Mouse (Mus musculus): ENCODE data around the gene Snrpa1. TPM values are rescaled to one million over a fixed set of nuclear protein-coding genes. Genes with fewer than 3 reads are reported as not detected.
"Not testable (repeated sequence)": the region's sequence is repeated elsewhere in the genome, so short reads cannot be mapped to it uniquely, and the experiment has no call there.

Snrpa1 gene
- polyA plus RNA-seq, 1 experiment from 2014 or later, result 116 TPM

DNA sequence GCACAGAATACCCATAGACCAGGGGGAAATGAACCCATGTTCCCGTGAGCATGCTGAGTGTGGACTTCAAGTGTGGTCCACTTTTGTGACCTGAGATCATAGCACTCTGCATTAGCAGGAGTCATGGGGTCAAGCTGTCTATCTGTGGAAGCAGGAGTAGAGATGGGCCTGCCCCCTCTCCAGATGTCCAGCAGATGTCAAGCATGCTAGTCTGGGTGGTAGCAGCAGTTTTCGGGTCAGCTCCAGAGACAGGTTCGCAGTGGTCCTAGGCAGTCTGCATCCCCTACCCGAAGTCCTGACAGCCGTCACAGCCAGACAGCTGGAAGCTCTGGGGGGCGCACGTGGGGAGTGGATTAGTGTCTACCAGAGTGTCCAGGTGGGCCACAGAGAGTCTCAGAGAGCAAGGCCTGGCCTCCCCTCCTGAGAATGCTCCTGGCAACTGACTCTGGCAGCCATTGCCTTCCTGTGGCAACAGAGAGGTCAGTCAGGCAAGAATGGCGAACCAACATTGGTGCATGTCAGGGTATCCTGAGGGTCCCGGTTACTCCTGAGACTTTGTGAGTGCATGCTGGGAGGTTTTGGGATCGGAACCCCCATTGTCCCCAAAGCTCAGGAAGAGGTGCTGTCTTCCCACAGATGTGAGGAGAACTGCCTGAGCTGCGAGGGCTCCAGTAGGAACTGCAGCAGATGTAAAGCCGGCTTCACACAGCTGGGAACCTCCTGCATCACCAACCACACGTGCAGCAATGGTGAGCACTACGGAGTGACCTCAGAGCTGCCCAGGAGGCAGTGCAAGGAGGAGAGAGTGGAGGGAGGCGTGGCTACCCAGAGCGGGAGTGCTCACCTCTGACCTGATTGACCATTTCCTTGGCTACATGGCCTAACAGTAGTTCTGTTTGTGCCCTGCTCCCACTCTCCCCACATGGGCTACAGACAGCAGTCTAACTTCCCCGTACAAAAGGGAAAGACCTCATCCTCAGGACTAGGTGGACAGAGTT, 11.6 kb upstream of the Snrpa1 start:
- Histone ChIP-seq H3K36me3 (no peaks in the 10 kb centered on the region), H3K9ac (replicated peaks) (no peak overlapping the region), H3K9me3 (replicated peaks) (no peaks in the 10 kb centered on the region), H3K27me3 (replicated peaks) (no peaks in the 10 kb centered on the region), H3K27ac (replicated peaks) (no peak overlapping the region), H3K4me1 (peaks cover 40% of the 10 kb centered on the region), H3K4me3 (replicated peaks) (no peak overlapping the region), H3K4me2 (no peak overlapping the region)
- 65% methylated on average over 17 of the region's 17 CpGs for WGBS
- ATAC-seq (ENCODE audit: low FRiP score), result no peak

DNA sequence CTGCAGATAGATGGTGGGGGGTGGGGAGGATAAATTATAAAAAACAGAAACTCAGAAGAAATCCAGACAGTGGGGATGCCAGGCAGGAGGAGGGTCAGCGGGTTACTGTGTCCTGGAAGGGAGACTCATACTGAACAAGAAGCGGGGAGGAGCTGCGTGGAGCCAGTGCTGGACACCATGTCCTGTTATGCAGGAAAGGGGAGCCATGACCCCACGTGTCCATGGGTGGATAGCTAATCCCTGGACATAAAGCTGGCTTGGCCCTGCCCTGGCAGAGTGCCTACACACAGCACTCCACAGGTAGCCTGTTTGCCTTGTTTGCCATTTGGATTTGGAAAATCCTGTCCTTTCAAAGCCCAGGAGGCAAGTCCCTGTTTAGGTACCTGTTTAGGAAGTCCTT, 10.8 kb upstream of the Snrpa1 start:
- ATAC-seq (ENCODE audit: low FRiP score), result no peak
- Histone ChIP-seq H3K9me3 (replicated peaks) (no peaks in the 10 kb centered on the region), H3K4me3 (replicated peaks) (no peak overlapping the region), H3K9ac (replicated peaks) (no peak overlapping the region), H3K4me2 (no peak overlapping the region), H3K27me3 (replicated peaks) (no peaks in the 10 kb centered on the region), H3K4me1 (peaks cover 40% of the 10 kb centered on the region), H3K27ac (replicated peaks) (no peak overlapping the region), H3K36me3 (no peaks in the 10 kb centered on the region)
- whole genome bisulfite sequencing, result 82% methylated on average over 4 of the region's 4 CpGs

DNA sequence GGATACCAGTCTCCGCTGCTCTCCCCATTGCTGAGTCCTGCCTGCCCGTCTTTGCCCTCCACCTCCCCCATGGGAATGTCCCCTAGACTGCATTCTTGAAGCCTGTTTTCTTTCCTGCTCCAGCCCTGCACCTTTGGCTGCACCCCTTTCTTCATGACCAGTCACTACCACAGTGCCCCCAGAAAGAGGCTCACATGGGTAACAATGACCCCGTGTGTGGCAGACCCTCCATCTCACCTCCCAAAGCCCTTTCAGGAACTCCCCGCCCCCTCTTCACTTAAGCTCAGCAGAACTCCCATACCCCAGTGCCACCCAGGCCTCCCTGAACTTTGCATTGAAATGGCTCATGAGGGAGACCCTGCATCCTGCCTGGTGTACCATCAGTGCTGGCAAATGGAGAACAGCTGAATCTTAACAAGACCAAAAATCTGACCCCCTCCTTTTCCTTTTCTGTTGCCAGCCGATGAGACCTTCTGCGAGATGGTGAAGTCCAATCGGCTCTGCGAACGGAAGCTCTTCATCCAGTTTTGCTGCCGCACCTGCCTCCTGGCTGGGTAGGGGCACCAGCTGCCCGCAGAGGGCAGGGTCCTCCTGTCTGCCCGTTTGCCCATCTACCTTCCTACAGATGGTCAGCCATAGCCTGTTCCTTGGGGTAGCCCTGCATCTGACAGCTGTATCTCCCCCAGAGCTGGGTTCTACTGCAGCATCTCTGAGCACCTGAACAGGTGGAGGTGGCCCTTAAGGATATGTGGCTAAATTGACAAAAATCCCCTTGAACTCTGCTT, 10.2 kb upstream of the Snrpa1 start:
- Histone ChIP-seq H3K9me3 (replicated peaks) (no peaks in the 10 kb centered on the region), H3K36me3 (no peaks in the 10 kb centered on the region), H3K4me3 (replicated peaks) (no peak overlapping the region), H3K27ac (replicated peaks) (no peak overlapping the region), H3K4me2 (no peak overlapping the region), H3K9ac (replicated peaks) (no peak overlapping the region), H3K4me1 (peaks cover 37% of the 10 kb centered on the region), H3K27me3 (replicated peaks) (no peaks in the 10 kb centered on the region)
- ATAC-seq (ENCODE audit: low FRiP score), result no peak
- 88% methylated on average over 12 of the region's 12 CpGs for WGBS

DNA sequence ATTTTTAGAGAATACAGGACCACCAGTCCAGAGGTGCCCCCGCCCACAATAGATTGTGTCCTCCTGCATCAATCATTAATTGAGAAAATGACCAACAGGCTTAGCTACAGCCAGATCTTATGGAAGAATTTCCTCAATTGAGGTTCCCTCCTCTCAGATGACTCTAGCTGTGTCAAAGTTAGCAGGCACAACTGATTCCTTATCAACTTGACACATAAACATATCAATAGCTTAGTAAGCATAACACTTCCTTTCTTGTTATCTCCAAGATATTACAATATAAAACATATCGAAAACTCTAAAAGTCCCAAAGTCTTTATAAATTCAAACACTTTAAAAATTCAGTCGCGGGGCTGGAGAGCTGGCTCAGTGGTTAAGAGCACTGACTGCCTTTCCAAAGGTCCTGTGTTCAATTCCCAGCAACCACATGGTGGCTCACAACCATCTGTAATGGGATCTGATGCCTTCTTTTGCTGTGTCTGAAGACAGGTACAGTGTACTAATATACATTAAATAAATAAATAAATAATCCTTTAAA, 4.8 kb upstream of the Snrpa1 start:
- ATAC-seq (ENCODE audit: low FRiP score), result no peak

DNA sequence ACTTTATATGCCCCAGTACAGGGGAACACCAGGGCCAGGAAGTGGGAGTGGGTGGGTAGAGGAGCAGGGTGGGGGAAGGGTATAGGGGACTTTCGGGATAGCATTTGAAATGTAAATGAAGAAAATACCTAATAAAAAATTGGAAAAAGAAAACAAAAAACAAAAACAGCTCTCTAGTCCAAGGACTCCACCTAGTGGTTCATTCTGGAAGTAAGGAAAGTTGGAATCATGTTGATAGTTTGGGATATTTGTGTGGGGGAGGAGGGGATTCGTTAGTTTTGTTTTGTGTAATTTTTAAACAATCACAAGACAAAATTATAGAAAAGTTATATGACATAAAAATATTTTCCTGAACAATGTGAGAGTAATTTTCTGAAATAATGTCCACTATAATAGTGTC, 3.4 kb upstream of the Snrpa1 start:
- not testable (repeated sequence) for H3K4me1 ChIP-seq; ATAC-seq (ENCODE audit: low FRiP score); H3K27me3 ChIP-seq (replicated peaks); H3K9ac ChIP-seq (replicated peaks); H3K4me2 ChIP-seq; H3K9me3 ChIP-seq (replicated peaks); H3K36me3 ChIP-seq; H3K27ac ChIP-seq (replicated peaks); H3K4me3 ChIP-seq (replicated peaks)
- WGBS, result 14% methylated on average over 2 of the region's 2 CpGs

More for the DNA sequence above, 4.8 kb upstream of the Snrpa1 start:
- Histone ChIP-seq H3K4me3 (replicated peaks) (no peak overlapping the region), H3K4me2 (no peak overlapping the region), H3K9me3 (replicated peaks) (no peaks in the 10 kb centered on the region), H3K27me3 (replicated peaks) (0 out of 2 replicates have a peak, but pooled peaks cover 7% of the 10 kb centered on the region), H3K36me3 (no peaks in the 10 kb centered on the region), H3K9ac (replicated peaks) (no peak overlapping the region), H3K4me1 (no peaks in the 10 kb centered on the region), H3K27ac (replicated peaks) (no peak overlapping the region)
- WGBS, result 90% methylated on average over 4 of the region's 4 CpGs

DNA sequence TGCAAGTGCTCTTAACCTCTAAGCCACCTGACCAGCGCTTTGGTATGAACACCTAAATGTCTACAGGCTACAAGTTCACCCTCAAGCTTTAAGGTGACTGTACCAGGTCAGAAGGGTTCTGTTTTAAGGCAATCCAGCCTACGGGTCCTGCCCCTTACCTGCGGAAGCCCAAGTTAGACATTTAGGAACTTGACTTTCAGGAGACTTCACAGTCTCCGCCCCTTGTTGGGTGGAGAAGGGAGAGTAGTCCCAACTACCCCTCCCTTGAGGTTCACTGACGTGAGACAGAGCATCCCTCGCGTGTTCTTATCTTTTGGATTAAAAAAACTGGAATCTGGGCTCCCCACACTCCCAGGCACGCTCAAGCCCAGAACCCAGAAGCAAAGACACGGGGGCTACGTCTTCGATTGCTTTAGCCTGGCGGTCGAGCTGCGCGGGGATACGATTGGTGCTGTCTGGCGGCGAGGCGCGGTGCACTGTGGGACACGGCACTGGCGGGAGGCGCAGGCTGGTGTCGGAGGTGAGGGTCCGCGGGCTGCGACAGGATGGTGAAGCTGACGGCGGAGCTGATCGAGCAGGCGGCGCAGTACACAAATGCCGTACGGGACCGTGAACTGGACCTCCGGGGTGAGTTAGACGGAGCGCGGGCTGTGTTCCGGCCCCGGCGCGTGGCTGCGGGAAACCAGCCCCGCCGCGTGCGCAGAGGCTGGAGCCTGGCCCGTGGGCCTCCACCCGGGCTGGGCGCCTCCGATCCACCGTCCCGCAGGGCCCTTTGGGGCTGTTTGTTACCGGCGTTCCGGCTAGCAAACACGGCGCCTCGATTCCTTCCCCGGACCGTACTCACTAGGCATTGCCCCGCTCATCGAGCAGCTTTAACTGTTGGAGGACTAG, 1.5 kb downstream of the Snrpa1 start:
- peak overlapping the region; percentile 91 for H3K4me2 ChIP-seq
- WGBS, result 1% methylated on average over 64 of the region's 64 CpGs
- ATAC-seq (ENCODE audit: low FRiP score), result peak; percentile 95
- H3K36me3 ChIP-seq, result peaks cover 19% of the 10 kb centered on the region
- peak overlapping the region; percentile 87 for H3K9ac ChIP-seq (replicated peaks)
- peak overlapping the region; percentile 92 for H3K4me3 ChIP-seq (replicated peaks)
- H3K9me3 ChIP-seq (replicated peaks), result no peaks in the 10 kb centered on the region
- H3K4me1 ChIP-seq, result peaks cover 23% of the 10 kb centered on the region
- H3K27ac ChIP-seq (replicated peaks), result peak overlapping the region; percentile 77
- H3K27me3 ChIP-seq (replicated peaks), result 0 out of 2 replicates have a peak, but pooled peaks cover 7% of the 10 kb centered on the region

DNA sequence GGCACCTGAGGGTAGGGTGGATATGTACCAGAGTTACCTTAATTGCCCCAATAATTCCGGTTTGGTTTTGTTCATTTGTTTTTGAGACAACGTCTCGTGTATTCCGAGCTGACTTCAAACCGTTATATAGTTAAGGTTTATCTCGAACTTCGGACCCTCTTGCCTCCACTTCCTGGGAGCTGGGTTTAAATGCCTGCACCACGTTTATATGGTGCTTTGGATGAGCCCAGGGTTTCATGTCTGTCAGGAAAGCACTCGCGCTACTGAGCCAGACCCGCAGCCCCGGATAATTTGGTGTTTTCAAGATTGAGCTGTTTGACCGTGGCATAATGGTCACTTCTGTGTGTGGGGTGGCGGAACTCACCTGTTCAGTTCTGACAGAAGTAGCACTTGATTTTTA, 2.3 kb downstream of the Snrpa1 start:
- H3K9me3 ChIP-seq (replicated peaks), result no peaks in the 10 kb centered on the region
- H3K4me3 ChIP-seq (replicated peaks), result peak overlapping the region; percentile 92
- peaks cover 24% of the 10 kb centered on the region for H3K36me3 ChIP-seq
- H3K4me1 ChIP-seq, result peaks cover 23% of the 10 kb centered on the region
- ATAC-seq (ENCODE audit: low FRiP score), result no peak
- H3K9ac ChIP-seq (replicated peaks), result peak overlapping the region; percentile 87
- WGBS, result 3% methylated on average over 14 of the region's 14 CpGs
- no peak overlapping the region; the same call in 1 of the 2 replicates for H3K27ac ChIP-seq (replicated peaks)
- H3K4me2 ChIP-seq, result peak overlapping the region; percentile 91
- H3K27me3 ChIP-seq (replicated peaks), result 0 out of 2 replicates have a peak, but pooled peaks cover 7% of the 10 kb centered on the region

DNA sequence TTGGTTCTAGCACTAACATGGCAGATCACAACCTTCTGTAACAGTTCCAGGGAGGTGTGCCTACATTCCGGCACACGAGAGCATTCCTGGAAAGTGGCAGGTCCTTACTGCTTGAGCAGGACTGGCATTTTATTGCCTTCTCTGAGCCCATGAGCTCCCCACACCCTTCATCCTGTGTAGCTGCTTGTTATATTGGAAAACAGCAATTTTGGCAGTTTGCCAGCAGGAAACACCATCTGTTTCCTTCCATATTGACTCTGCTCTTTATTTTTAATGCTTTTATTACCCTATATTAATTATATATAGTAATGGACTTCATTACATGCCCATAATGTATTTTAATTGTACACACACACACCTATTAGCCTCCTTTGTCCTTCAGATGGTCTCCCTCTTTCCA, 17.6 kb downstream of the Snrpa1 start:
- Histone ChIP-seq H3K36me3 (peaks cover 54% of the 10 kb centered on the region), H3K27me3 (replicated peaks) (no peaks in the 10 kb centered on the region), H3K4me2 (no peak overlapping the region), H3K27ac (replicated peaks) (no peak overlapping the region), H3K9ac (replicated peaks) (no peak overlapping the region), H3K4me1 (peaks cover 19% of the 10 kb centered on the region), H3K4me3 (replicated peaks) (no peak overlapping the region), H3K9me3 (replicated peaks) (no peaks in the 10 kb centered on the region)
- whole genome bisulfite sequencing, result 47% methylated on average over 2 of the region's 2 CpGs
- no peak for ATAC-seq (ENCODE audit: low FRiP score)

DNA sequence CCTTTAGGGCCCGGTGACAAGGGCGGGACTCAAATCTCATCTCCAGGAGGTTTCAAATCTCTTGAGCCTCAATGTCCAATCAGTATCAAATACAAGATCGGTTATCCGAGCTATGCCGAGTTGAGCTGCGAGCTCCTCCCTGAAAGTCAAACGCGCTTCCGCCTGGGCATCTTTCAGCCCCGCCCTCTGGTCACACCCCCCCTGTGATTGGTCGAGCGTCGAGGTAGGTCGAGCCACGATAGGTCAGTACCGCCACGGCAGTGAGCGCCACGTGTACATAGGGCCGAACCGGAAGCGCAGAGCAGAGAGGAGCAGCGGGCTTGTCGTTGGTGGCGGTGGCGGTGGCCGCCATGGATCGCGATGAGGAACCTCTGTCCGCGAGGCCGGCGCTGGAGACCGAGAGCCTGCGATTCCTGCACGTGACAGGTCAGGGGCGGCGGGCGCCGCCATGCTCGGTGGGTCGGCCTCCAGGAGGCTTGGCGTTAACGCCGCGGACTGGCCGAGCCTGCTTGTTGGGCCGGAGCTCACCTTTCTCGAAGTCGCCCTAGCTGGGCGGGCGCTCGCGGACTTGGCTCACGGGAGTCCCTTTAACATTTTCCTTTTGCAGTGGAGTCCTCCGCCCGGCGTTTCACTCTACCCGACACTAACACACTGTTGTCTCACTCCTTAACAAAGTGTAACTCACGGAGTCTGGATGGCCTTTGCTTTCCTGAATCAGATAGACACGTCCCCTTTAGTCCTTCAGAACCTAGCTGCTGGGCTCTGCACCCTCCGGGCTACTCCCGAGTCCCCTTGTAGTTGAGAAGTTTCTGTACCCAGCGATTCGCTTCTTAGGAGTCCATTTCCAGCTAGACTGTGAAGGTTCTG, 20.8 kb downstream of the Snrpa1 start, which contains the start of gene Selenos:
Gene Selenos (plus strand): TSS at position 286 of the 867 bp plus-strand sequence.
- Histone ChIP-seq H3K9ac (replicated peaks) (peak within 1 kb of the TSS; percentile 69), H3K4me1 (peaks cover 26% of the 10 kb centered on the region), H3K27ac (replicated peaks) (peak within 1 kb of the TSS; percentile 82), H3K4me3 (replicated peaks) (peak within 1 kb of the TSS; percentile 70), H3K36me3 (peaks cover 42% of the 10 kb centered on the region), H3K9me3 (replicated peaks) (no peaks in the 10 kb centered on the region), H3K4me2 (peak within 1 kb of the TSS; percentile 59), H3K27me3 (replicated peaks) (no peaks in the 10 kb centered on the region)
- WGBS, result under 1% methylated on average over 65 of the region's 65 CpGs
- ATAC-seq (ENCODE audit: low FRiP score), result peak; percentile 100

DNA sequence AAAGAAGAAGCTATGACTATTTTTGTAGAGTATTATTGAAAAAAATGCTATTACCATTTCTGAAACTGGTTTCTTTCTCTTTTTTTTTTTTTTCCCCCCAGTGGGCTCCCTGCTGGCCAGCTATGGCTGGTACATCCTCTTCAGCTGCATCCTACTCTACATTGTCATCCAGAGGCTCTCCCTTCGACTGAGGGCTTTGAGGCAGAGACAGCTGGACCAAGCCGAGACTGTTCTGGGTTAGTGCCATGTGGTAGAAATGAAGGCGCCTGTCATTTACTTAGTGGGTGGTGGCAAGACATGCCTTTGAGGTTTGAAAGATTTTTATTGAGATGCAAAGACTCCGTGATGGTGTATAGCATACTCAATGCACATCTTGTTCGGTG, 21.4 kb downstream of the Snrpa1 start:
- 48% methylated on average over 5 of the region's 5 CpGs for WGBS

More for the DNA sequence above, 21.4 kb downstream of the Snrpa1 start:
- no peak for ATAC-seq (ENCODE audit: low FRiP score)
- Histone ChIP-seq H3K9ac (replicated peaks) (peak overlapping the region; percentile 69), H3K4me2 (peak overlapping the region; percentile 59), H3K4me1 (peaks cover 27% of the 10 kb centered on the region), H3K27ac (replicated peaks) (peak overlapping the region; percentile 80), H3K27me3 (replicated peaks) (no peaks in the 10 kb centered on the region), H3K4me3 (replicated peaks) (peak overlapping the region; percentile 70), H3K9me3 (replicated peaks) (no peaks in the 10 kb centered on the region), H3K36me3 (peaks cover 42% of the 10 kb centered on the region)

All from neural tube, embryonic 15.5 days (tissue).